Mouse (Mus musculus) heart, embryonic 13.5 days (tissue): ENCODE measurements around the gene Ppp2r5a. TPM values are rescaled to one million over a fixed set of nuclear protein-coding genes. Genes with fewer than 3 reads are reported as not detected.

Experiments used
- ATAC-seq: fragments of 200-750 bp; cut with Nextera tagmentation; 2 replicates; pipeline ENCODE4 v1.8.0; 2017; ENCODE audit warnings: moderate TSS enrichment; ENCODE audit not compliant: insufficient number of reproducible peaks, low FRiP score, low TSS enrichment; ENCODE audit errors: extremely low read depth
- H3K27ac ChIP-seq: fragments of 300-500 bp; sonication (generic); replicated peaks from 2 replicates; pipeline ENCODE4 v1.5.1; 2015; ENCODE audit warnings: moderate library complexity, mild to moderate bottlenecking, inconsistent platforms
- H3K27me3 ChIP-seq: fragments of 300-500 bp; sonication (generic); replicated peaks from 2 replicates; pipeline ENCODE4 v1.6.1; 2015; ENCODE audit warnings: mild to moderate bottlenecking, inconsistent platforms
- H3K36me3 ChIP-seq: fragments of 300-500 bp; sonication (generic); 2 replicates; pipeline ENCODE4 v1.6.1; 2015; ENCODE audit warnings: mild to moderate bottlenecking, inconsistent platforms
- H3K4me1 ChIP-seq: fragments of 300-500 bp; sonication (generic); 2 replicates; pipeline ENCODE4 v1.6.1; 2015; ENCODE audit warnings: inconsistent platforms
- H3K4me2 ChIP-seq: fragments of 300-500 bp; sonication (generic); 2 replicates; pipeline ENCODE4 v1.6.1; 2015; ENCODE audit warnings: inconsistent platforms, mild to moderate bottlenecking, moderate library complexity
- H3K4me3 ChIP-seq: fragments of 300-500 bp; sonication (generic); 2 replicates; pipeline ENCODE4 v1.5.1; 2015; ENCODE audit warnings: moderate library complexity, mild to moderate bottlenecking, inconsistent platforms
- H3K9ac ChIP-seq: fragments of 300-500 bp; sonication (generic); 2 replicates; pipeline ENCODE4 v1.6.1; 2015; ENCODE audit warnings: inconsistent platforms, mild to moderate bottlenecking, moderate library complexity
- H3K9me3 ChIP-seq: fragments of 300-500 bp; sonication (generic); 2 replicates; pipeline ENCODE4 v1.6.1; 2016; ENCODE audit warnings: inconsistent platforms
- WGBS: fragments of 180-500 bp; shearing (Covaris S2); methylation state at CpG from one replicate; pipeline ENCODE4 v1.1.7; 2015; ENCODE audit warnings: mixed read lengths; 5-methylcytosine and 5-hydroxymethylcytosine counted together
- polyA plus RNA-seq: library from polyadenylated mRNA; unstranded; fragments of >200 nt; fragmentation: Nextera tagmentation; extraction: Ambion mirVana; gene quantifications from 2 replicates; pipeline ENCODE4 v1.2.1, GENCODE M21; 2015

Gene Ppp2r5a
- polyA plus RNA-seq, 1 experiment from 2014 or later = 21.2 TPM

- no peak overlapping the region for H3K4me3 ChIP-seq
- H3K4me2 ChIP-seq = no peak overlapping the region
- no peak overlapping the region for H3K9ac ChIP-seq
- H3K27ac ChIP-seq = no peak overlapping the region
- no peaks in the 10 kb centered on the region for H3K27me3 ChIP-seq
- WGBS = 91% methylated on average over 2 of the region's 2 CpGs
- H3K36me3 ChIP-seq = no peaks in the 10 kb centered on the region
- H3K9me3 ChIP-seq = no peaks in the 10 kb centered on the region
- H3K4me1 ChIP-seq = peaks cover 42% of the 10 kb centered on the region
- ATAC-seq = no peak
These were observed 25.0 kb downstream of the Ppp2r5a start for GRCm38 (mm10) chr1:191378080-191378479.

- Histone ChIP-seq H3K4me2 (peak overlapping the region; percentile 42), H3K4me1 (peaks cover 38% of the 10 kb centered on the region), H3K9me3 (no peaks in the 10 kb centered on the region), H3K9ac (peak overlapping the region; percentile 51; the same call in 1 of the 2 replicates), H3K36me3 (peaks cover 11% of the 10 kb centered on the region), H3K4me3 (no peak overlapping the region), H3K27me3 (no peaks in the 10 kb centered on the region), H3K27ac (peak overlapping the region; percentile 37)
- WGBS = 28% methylated on average over 5 of the region's 5 CpGs
- no peak for ATAC-seq
These were observed 27.5 kb downstream of the Ppp2r5a start for GRCm38 (mm10) chr1:191375644-191375998.

GRCm38 (mm10) chr1:191374993-191375643 is 28.0 kb downstream of the Ppp2r5a start:
- H3K4me1 ChIP-seq = peaks cover 38% of the 10 kb centered on the region
- peaks cover 14% of the 10 kb centered on the region for H3K36me3 ChIP-seq
- H3K9me3 ChIP-seq = no peaks in the 10 kb centered on the region
- H3K4me2 ChIP-seq = peak overlapping the region; percentile 42
- 46% methylated on average over 10 of the region's 10 CpGs for WGBS
- H3K9ac ChIP-seq = no peak overlapping the region
- no peak overlapping the region for H3K4me3 ChIP-seq
- ATAC-seq = no peak
- H3K27me3 ChIP-seq = no peaks in the 10 kb centered on the region
- peak overlapping the region; percentile 37 for H3K27ac ChIP-seq

GRCm38 (mm10) chr1:191369140-191369539 is 33.9 kb downstream of the Ppp2r5a start:
- no peak overlapping the region for H3K9ac ChIP-seq
- H3K27ac ChIP-seq = no peak overlapping the region
- ATAC-seq = no peak
- H3K4me3 ChIP-seq = no peak overlapping the region
- no peak overlapping the region for H3K4me2 ChIP-seq
- H3K9me3 ChIP-seq = no peaks in the 10 kb centered on the region
- H3K27me3 ChIP-seq = no peaks in the 10 kb centered on the region
- H3K4me1 ChIP-seq = peaks cover 15% of the 10 kb centered on the region
- H3K36me3 ChIP-seq = peaks cover 55% of the 10 kb centered on the region

GRCm38 (mm10) chr1:191368193-191368592 is 34.9 kb downstream of the Ppp2r5a start:
- Histone ChIP-seq H3K27ac (no peak overlapping the region), H3K4me2 (no peak overlapping the region), H3K9me3 (no peaks in the 10 kb centered on the region), H3K9ac (no peak overlapping the region), H3K27me3 (no peaks in the 10 kb centered on the region), H3K4me1 (peaks cover 15% of the 10 kb centered on the region), H3K36me3 (peaks cover 58% of the 10 kb centered on the region), H3K4me3 (no peak overlapping the region)
- WGBS = 74% methylated on average over 4 of the region's 4 CpGs
- ATAC-seq = no peak

GRCm38 (mm10) chr1:191364477-191364876 is 38.6 kb downstream of the Ppp2r5a start:
- H3K9ac ChIP-seq = no peak overlapping the region
- no peaks in the 10 kb centered on the region for H3K27me3 ChIP-seq
- H3K4me3 ChIP-seq = no peak overlapping the region
- no peak overlapping the region for H3K27ac ChIP-seq
- H3K4me1 ChIP-seq = no peaks in the 10 kb centered on the region
- peaks cover 78% of the 10 kb centered on the region for H3K36me3 ChIP-seq
- no peaks in the 10 kb centered on the region for H3K9me3 ChIP-seq
- no peak overlapping the region for H3K4me2 ChIP-seq
- 73% methylated on average over 4 of the region's 4 CpGs for WGBS
- no peak for ATAC-seq

- no peak overlapping the region for H3K27ac ChIP-seq
- H3K4me3 ChIP-seq = no peak overlapping the region
- ATAC-seq = no peak
- H3K9ac ChIP-seq = no peak overlapping the region
- no peak overlapping the region for H3K4me2 ChIP-seq
- no peaks in the 10 kb centered on the region for H3K4me1 ChIP-seq
- H3K27me3 ChIP-seq = no peaks in the 10 kb centered on the region
- peaks cover 78% of the 10 kb centered on the region for H3K36me3 ChIP-seq
- no peaks in the 10 kb centered on the region for H3K9me3 ChIP-seq
- 70% methylated on average over 6 of the region's 6 CpGs for WGBS
These were observed 40.7 kb downstream of the Ppp2r5a start for GRCm38 (mm10) chr1:191362412-191362811.

GRCm38 (mm10) chr1:191359478-191359877 is 43.6 kb downstream of the Ppp2r5a start:
- no peak overlapping the region for H3K9ac ChIP-seq
- no peak overlapping the region for H3K4me2 ChIP-seq
- WGBS = 75% methylated on average over 7 of the region's 7 CpGs
- no peaks in the 10 kb centered on the region for H3K4me1 ChIP-seq
- no peaks in the 10 kb centered on the region for H3K27me3 ChIP-seq
- no peak overlapping the region for H3K27ac ChIP-seq
- H3K4me3 ChIP-seq = no peak overlapping the region
- ATAC-seq = no peak
- H3K9me3 ChIP-seq = no peaks in the 10 kb centered on the region
- H3K36me3 ChIP-seq = peaks cover 83% of the 10 kb centered on the region

GRCm38 (mm10) chr1:191356936-191357335 is 46.1 kb downstream of the Ppp2r5a start:
- WGBS = 33% methylated on average over 1 of the region's 1 CpGs

GRCm38 (mm10) chr1:191353836-191354235 is 49.2 kb downstream of the Ppp2r5a start:
- H3K4me3 ChIP-seq = no peak overlapping the region
- H3K27ac ChIP-seq = no peak overlapping the region
- H3K27me3 ChIP-seq = no peaks in the 10 kb centered on the region
- H3K36me3 ChIP-seq = peaks cover 96% of the 10 kb centered on the region
- H3K9ac ChIP-seq = no peak overlapping the region
- H3K9me3 ChIP-seq = no peaks in the 10 kb centered on the region
- 88% methylated on average over 4 of the region's 4 CpGs for WGBS
- H3K4me2 ChIP-seq = no peak overlapping the region
- H3K4me1 ChIP-seq = peaks cover 26% of the 10 kb centered on the region
- no peak for ATAC-seq

More at GRCm38 (mm10) chr1:191356936-191357335, 46.1 kb downstream of the Ppp2r5a start:
- H3K4me2 ChIP-seq = no peak overlapping the region
- H3K27ac ChIP-seq = no peak overlapping the region
- no peaks in the 10 kb centered on the region for H3K9me3 ChIP-seq
- H3K9ac ChIP-seq = no peak overlapping the region
- H3K36me3 ChIP-seq = peaks cover 95% of the 10 kb centered on the region
- no peaks in the 10 kb centered on the region for H3K27me3 ChIP-seq
- H3K4me1 ChIP-seq = peaks cover 9% of the 10 kb centered on the region; the same call in 1 of the 2 replicates
- no peak for ATAC-seq
- no peak overlapping the region for H3K4me3 ChIP-seq

GRCm38 (mm10) chr1:191352786-191353488 is 50.1 kb downstream of the Ppp2r5a start:
- H3K36me3 ChIP-seq = peaks cover 92% of the 10 kb centered on the region
- WGBS = 58% methylated on average over 14 of the region's 14 CpGs
- H3K9ac ChIP-seq = no peak overlapping the region
- H3K4me3 ChIP-seq = no peak overlapping the region
- H3K4me1 ChIP-seq = peaks cover 35% of the 10 kb centered on the region
- no peak overlapping the region for H3K4me2 ChIP-seq
- H3K27me3 ChIP-seq = no peaks in the 10 kb centered on the region
- ATAC-seq = no peak
- H3K27ac ChIP-seq = 0 out of 2 replicates have a peak overlapping the region, but pooled peaks have one; percentile 29
- no peaks in the 10 kb centered on the region for H3K9me3 ChIP-seq

GRCm38 (mm10) chr1:191350355-191350754 is 52.7 kb downstream of the Ppp2r5a start:
- Histone ChIP-seq H3K36me3 (peaks cover 92% of the 10 kb centered on the region), H3K4me1 (peaks cover 39% of the 10 kb centered on the region), H3K9ac (0 out of 2 replicates have a peak overlapping the region, but pooled peaks have one; percentile 33), H3K4me2 (no peak overlapping the region), H3K27ac (no peak overlapping the region), H3K4me3 (no peak overlapping the region), H3K27me3 (no peaks in the 10 kb centered on the region), H3K9me3 (no peaks in the 10 kb centered on the region)
- 89% methylated on average over 5 of the region's 5 CpGs for WGBS
- no peak for ATAC-seq
